Mouse (Mus musculus): Measurements from ENCODE around the gene Fn3krp.

GRCm38 (mm10) chr11:121437236-121437635 lies 16.0 kb downstream of the Fn3krp start:
- TF ChIP-seq HCFC1 (IDR thresholded peaks at IDR 0.05; ENCODE audit: borderline replicate concordance, insufficient read depth, low read length) = no peak
- TF ChIP-seq ZC3H11A (IDR thresholded peaks at IDR 0.05; ENCODE audit: borderline replicate concordance, low read depth, low read length) = no peak
- TF ChIP-seq ZNF384 (IDR thresholded peaks at IDR 0.05; ENCODE audit: low read depth, low read length) = no peak

Measured in ES-E14 (cell line).